Mouse (Mus musculus): ENCODE measurements around the gene Gng8. TPM values are rescaled to one million over a fixed set of nuclear protein-coding genes. Genes with fewer than 3 reads are reported as not detected.
A peak's percentile ranks its signal among the peaks of the same experiment; 100 is the strongest.

The Gng8 gene
- polyA plus RNA-seq (2012; rRNA removed): 12.5 and 27.7 TPM in 2 replicates

- peak; percentile 82 for DNase-seq
- Histone ChIP-seq H3K4me1 (ENCODE audit: control insufficient read depth, insufficient read depth, low read length) (0 out of 2 replicates have a peak, but pooled peaks cover 2% of the 10 kb centered on the region), H3K4me3 (replicated peaks; ENCODE audit: extremely low read depth, low read depth, low read length) (peak within 1 kb of the TSS; percentile 22)
- TF ChIP-seq POLR2A (IDR thresholded peaks at IDR 0.05; ENCODE audit: borderline replicate concordance, extremely low read depth, low read depth, low read length): no peak
- peak; percentile 75 for TF ChIP-seq CTCF (IDR thresholded peaks at IDR 0.05; ENCODE audit: insufficient read depth, low read length)
- 1% methylated on average over 30 of the region's 30 CpGs for WGBS
Measured at GRCm38 (mm10) chr7:16891641-16892351, at the start of gene Gng8. TSS of gene Gng8 (plus strand) at chr7:16891786.

- Histone ChIP-seq H3K4me1 (ENCODE audit: control insufficient read depth, insufficient read depth, low read length) (peaks cover 10% of the 10 kb centered on the region), H3K4me3 (replicated peaks; ENCODE audit: extremely low read depth, low read depth, low read length) (peak within 1 kb of the TSS; percentile 72)
- peak; percentile 79; the same call in 1 of the 2 replicates for TF ChIP-seq POLR2A (IDR thresholded peaks at IDR 0.05; ENCODE audit: borderline replicate concordance, extremely low read depth, low read depth, low read length)
- TF ChIP-seq CTCF (IDR thresholded peaks at IDR 0.05; ENCODE audit: insufficient read depth, low read length): no peak
- WGBS: 1% methylated on average over 31 of the region's 32 CpGs
- peak; percentile 98 for DNase-seq
Measured at GRCm38 (mm10) chr7:16842645-16843063, 48.9 kb upstream of the Gng8 start, which contains the start of gene Prkd2. TSS of gene Prkd2 (plus strand) at chr7:16842902.

DNA sequence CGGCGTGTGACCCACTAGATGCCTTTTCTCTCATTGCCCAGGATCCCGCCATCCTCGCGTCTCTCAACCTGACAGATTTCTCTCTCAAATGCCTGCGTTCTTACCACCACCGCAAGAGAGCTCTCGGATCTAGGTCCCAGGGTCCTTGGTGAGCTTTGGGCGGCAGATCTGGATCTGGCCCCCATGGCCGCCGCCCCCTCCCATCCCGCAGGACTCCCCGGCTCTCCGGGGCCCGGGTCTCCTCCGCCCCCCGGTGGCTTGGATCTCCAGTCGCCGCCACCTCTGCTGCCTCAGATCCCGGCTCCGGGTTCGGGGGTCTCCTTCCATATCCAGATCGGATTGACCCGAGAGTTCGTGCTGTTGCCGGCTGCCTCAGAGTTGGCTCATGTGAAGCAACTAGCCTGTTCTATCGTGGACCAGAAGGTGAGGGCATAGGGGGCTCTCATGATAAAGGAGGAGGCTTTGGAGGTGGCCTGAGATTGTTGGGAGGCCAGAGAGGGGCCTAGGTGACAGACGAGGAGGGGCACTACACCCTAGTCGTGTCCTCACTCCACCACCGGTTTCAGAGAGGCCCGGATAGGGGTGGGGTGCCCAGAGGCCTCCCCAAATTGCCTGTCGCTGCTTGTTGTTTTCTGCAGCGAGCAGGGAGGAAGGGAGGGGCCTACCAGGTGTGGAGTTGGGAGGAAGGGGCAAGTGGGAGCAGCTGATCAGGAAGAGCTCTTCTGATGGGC lies 48.0 kb upstream of the Gng8 start:
- 1% methylated on average over 33 of the region's 33 CpGs for WGBS
- peak; percentile 60 for DNase-seq
- H3K4me3 ChIP-seq (replicated peaks; ENCODE audit: extremely low read depth, low read depth, low read length): peak overlapping the region; percentile 72

DNA sequence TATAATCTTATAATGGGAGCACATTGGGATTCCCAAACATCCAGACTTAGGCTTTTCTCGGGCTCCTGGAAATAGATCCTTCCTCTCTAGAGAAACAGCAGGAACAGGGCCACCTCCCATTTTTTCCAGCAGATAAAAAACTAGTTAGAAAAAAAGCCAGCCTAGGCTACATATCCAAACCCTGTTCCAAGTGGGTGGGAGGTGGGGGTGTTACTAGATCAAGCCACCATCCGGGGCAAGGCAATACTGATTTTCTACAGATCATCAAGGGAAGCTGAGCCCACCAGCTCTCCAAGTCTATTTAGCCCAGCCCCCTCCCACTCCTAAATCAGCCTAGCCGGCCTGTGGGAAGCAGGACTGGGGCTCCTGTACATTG lies 46.9 kb upstream of the Gng8 start:
- H3K4me3 ChIP-seq (replicated peaks; ENCODE audit: extremely low read depth, low read depth, low read length): peak overlapping the region; percentile 72
- WGBS: 11% methylated on average over 3 of the region's 3 CpGs
- H3K4me1 ChIP-seq (ENCODE audit: control insufficient read depth, insufficient read depth, low read length): peaks cover 13% of the 10 kb centered on the region
- no peak for TF ChIP-seq POLR2A (IDR thresholded peaks at IDR 0.05; ENCODE audit: borderline replicate concordance, extremely low read depth, low read depth, low read length)
- TF ChIP-seq CTCF (IDR thresholded peaks at IDR 0.05; ENCODE audit: insufficient read depth, low read length): no peak
- DNase-seq: no peak

More for the DNA sequence above, 48.0 kb upstream of the Gng8 start:
- H3K4me1 ChIP-seq (ENCODE audit: control insufficient read depth, insufficient read depth, low read length): peaks cover 10% of the 10 kb centered on the region
- TF ChIP-seq CTCF (IDR thresholded peaks at IDR 0.05; ENCODE audit: insufficient read depth, low read length) (no peak), POLR2A (IDR thresholded peaks at IDR 0.05; ENCODE audit: borderline replicate concordance, extremely low read depth, low read depth, low read length) (peak; percentile 11; the same call in 1 of the 2 replicates)

- no peak; the same call in 1 of the 2 replicates for TF ChIP-seq POLR2A (IDR thresholded peaks at IDR 0.05; ENCODE audit: borderline replicate concordance, extremely low read depth, low read depth, low read length)
- TF ChIP-seq CTCF (IDR thresholded peaks at IDR 0.05; ENCODE audit: insufficient read depth, low read length): no peak
- Histone ChIP-seq H3K4me3 (replicated peaks; ENCODE audit: extremely low read depth, low read depth, low read length) (peak overlapping the region; percentile 72), H3K4me1 (ENCODE audit: control insufficient read depth, insufficient read depth, low read length) (peaks cover 13% of the 10 kb centered on the region)
- peak; percentile 58 for DNase-seq
- WGBS: 12% methylated on average over 14 of the region's 14 CpGs
Measured at GRCm38 (mm10) chr7:16845072-16845819, 46.3 kb upstream of the Gng8 start.

DNA sequence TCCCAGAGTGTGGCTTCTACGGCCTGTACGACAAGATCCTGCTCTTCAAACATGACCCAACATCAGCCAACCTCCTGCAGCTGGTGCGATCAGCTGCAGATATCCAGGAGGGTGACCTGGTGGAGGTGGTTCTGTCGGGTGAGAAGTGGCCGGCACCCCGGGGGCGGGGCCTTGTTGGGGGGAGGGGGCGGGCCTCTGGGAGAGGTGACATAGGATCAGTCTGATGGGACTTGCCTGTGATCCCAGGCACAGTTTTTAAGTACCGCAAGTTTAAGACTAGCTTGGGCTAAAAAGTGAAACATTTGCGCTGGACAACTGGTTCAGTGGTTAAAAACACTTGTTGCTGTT lies 45.8 kb upstream of the Gng8 start:
- WGBS: 22% methylated on average over 10 of the region's 10 CpGs
- H3K4me3 ChIP-seq (replicated peaks; ENCODE audit: extremely low read depth, low read depth, low read length): peak overlapping the region; percentile 72

GRCm38 (mm10) chr7:16846775-16847174 lies 44.8 kb upstream of the Gng8 start:
- no peak overlapping the region for H3K4me3 ChIP-seq (replicated peaks; ENCODE audit: extremely low read depth, low read depth, low read length)
- 88% methylated on average over 5 of the region's 5 CpGs for WGBS
- H3K4me1 ChIP-seq (ENCODE audit: control insufficient read depth, insufficient read depth, low read length): peaks cover 6% of the 10 kb centered on the region
- DNase-seq: no peak
- TF ChIP-seq CTCF (IDR thresholded peaks at IDR 0.05; ENCODE audit: insufficient read depth, low read length) (no peak), POLR2A (IDR thresholded peaks at IDR 0.05; ENCODE audit: borderline replicate concordance, extremely low read depth, low read depth, low read length) (no peak)

More for the DNA sequence above, 45.8 kb upstream of the Gng8 start:
- TF ChIP-seq CTCF (IDR thresholded peaks at IDR 0.05; ENCODE audit: insufficient read depth, low read length) (no peak), POLR2A (IDR thresholded peaks at IDR 0.05; ENCODE audit: borderline replicate concordance, extremely low read depth, low read depth, low read length) (peak; percentile 25; the same call in 1 of the 2 replicates)
- DNase-seq: no peak
- peaks cover 13% of the 10 kb centered on the region for H3K4me1 ChIP-seq (ENCODE audit: control insufficient read depth, insufficient read depth, low read length)

DNA sequence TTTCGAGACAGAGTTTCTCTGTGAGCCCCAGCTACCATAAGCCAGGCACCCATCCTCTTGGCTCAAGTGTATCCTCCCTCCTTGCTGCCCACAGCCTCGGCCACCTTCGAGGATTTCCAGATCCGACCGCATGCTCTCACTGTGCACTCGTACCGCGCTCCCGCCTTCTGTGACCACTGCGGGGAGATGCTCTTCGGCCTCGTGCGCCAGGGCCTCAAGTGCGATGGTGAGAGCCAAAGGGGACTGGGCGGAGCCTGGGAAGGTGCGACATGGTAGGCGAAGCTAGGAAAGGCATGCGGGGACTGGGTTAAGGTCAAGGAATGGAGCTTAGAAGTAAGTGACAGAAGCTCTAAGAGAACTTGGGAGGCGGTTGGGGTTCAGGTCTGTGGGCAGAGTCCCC lies 44.1 kb upstream of the Gng8 start:
- TF ChIP-seq CTCF (IDR thresholded peaks at IDR 0.05; ENCODE audit: insufficient read depth, low read length) (no peak), POLR2A (IDR thresholded peaks at IDR 0.05; ENCODE audit: borderline replicate concordance, extremely low read depth, low read depth, low read length) (no peak)
- 79% methylated on average over 19 of the region's 19 CpGs for WGBS
- Histone ChIP-seq H3K4me1 (ENCODE audit: control insufficient read depth, insufficient read depth, low read length) (peaks cover 3% of the 10 kb centered on the region; the same call in 1 of the 2 replicates), H3K4me3 (replicated peaks; ENCODE audit: extremely low read depth, low read depth, low read length) (no peak overlapping the region)
- DNase-seq: no peak

DNA sequence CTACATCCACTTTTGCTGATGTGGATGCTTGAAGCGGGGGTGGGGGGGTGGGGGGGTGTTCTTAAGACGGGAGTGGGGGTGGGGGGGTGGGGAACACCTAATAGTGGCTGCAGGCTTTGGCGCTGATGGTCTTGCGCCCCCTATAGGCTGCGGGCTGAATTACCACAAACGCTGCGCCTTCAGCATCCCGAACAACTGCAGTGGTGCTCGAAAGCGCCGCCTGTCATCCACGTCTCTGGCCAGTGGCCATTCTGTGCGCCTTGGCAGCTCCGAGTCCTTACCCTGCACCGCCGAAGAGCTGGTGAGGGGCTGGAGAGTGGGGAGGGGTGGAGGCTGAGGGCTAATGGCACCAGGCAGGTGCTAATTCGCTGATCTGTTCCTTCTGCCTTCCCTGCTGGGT lies 43.0 kb upstream of the Gng8 start:
- WGBS: 31% methylated on average over 17 of the region's 17 CpGs
- DNase-seq: peak; percentile 54
- no peak overlapping the region for H3K4me3 ChIP-seq (replicated peaks; ENCODE audit: extremely low read depth, low read depth, low read length)
- TF ChIP-seq CTCF (IDR thresholded peaks at IDR 0.05; ENCODE audit: insufficient read depth, low read length): peak; percentile 58
- TF ChIP-seq POLR2A (IDR thresholded peaks at IDR 0.05; ENCODE audit: borderline replicate concordance, extremely low read depth, low read depth, low read length): no peak
- H3K4me1 ChIP-seq (ENCODE audit: control insufficient read depth, insufficient read depth, low read length): peaks cover 3% of the 10 kb centered on the region; the same call in 1 of the 2 replicates
